Mouse (Mus musculus): Measurements from ENCODE around the gene Rap1gap. TPM values are rescaled to one million over a fixed set of nuclear protein-coding genes. Genes with fewer than 3 reads are reported as not detected.
A peak's percentile ranks its signal among the peaks of the same experiment; 100 is the strongest.

Rap1gap gene
- polyA plus RNA-seq, 1 experiment from 2014 or later, result 5.7 TPM

GRCm38 (mm10) chr4:137768381-137768780, 103.9 kb downstream of the Rap1gap start:
- DNase-seq (ENCODE audit: low spot score) (no peak), ATAC-seq (replicated peaks; ENCODE audit: insufficient number of reproducible peaks, low FRiP score, low TSS enrichment, low read depth) (no peak)
- H3K9me3 ChIP-seq (replicated peaks; ENCODE audit: control insufficient read depth, low read length), result no peaks in the 10 kb centered on the region
- no peak overlapping the region for H3K4me2 ChIP-seq (ENCODE audit: low read depth, low read length)
- no peaks in the 10 kb centered on the region for H3K27me3 ChIP-seq (ENCODE audit: control insufficient read depth, insufficient read depth, low read length)
- no peak overlapping the region for H3K4me3 ChIP-seq (ENCODE audit: low read depth, low read length)
- no peak overlapping the region for H3K27ac ChIP-seq (replicated peaks; ENCODE audit: low read depth, low read length)
- peaks cover 4% of the 10 kb centered on the region for H3K4me1 ChIP-seq (ENCODE audit: control insufficient read depth, insufficient read depth, low read length)
- WGBS, result 80% methylated on average over 5 of the region's 5 CpGs
- no peak overlapping the region for H3K9ac ChIP-seq (replicated peaks; ENCODE audit: low read length)
- no peaks in the 10 kb centered on the region for H3K36me3 ChIP-seq (replicated peaks; ENCODE audit: control insufficient read depth, insufficient read depth, low read depth, low read length)

- Histone ChIP-seq H3K9me3 (replicated peaks; ENCODE audit: control insufficient read depth, low read length) (no peaks in the 10 kb centered on the region), H3K4me3 (ENCODE audit: low read depth, low read length) (no peak overlapping the region), H3K36me3 (replicated peaks; ENCODE audit: control insufficient read depth, insufficient read depth, low read depth, low read length) (no peaks in the 10 kb centered on the region), H3K4me2 (ENCODE audit: low read depth, low read length) (no peak overlapping the region), H3K27ac (replicated peaks; ENCODE audit: low read depth, low read length) (no peak overlapping the region), H3K27me3 (ENCODE audit: control insufficient read depth, insufficient read depth, low read length) (no peaks in the 10 kb centered on the region), H3K4me1 (ENCODE audit: control insufficient read depth, insufficient read depth, low read length) (peaks cover 4% of the 10 kb centered on the region), H3K9ac (replicated peaks; ENCODE audit: low read length) (no peak overlapping the region)
- 78% methylated on average over 6 of the region's 6 CpGs for WGBS
- DNase-seq (ENCODE audit: low spot score), result no peak
- no peak for ATAC-seq (replicated peaks; ENCODE audit: insufficient number of reproducible peaks, low FRiP score, low TSS enrichment, low read depth)
Observed at GRCm38 (mm10) chr4:137768831-137769230, 104.3 kb downstream of the Rap1gap start.

- H3K27me3 ChIP-seq (ENCODE audit: control insufficient read depth, insufficient read depth, low read length), result no peaks in the 10 kb centered on the region
- H3K9me3 ChIP-seq (replicated peaks; ENCODE audit: control insufficient read depth, low read length), result no peaks in the 10 kb centered on the region
- ATAC-seq (replicated peaks; ENCODE audit: insufficient number of reproducible peaks, low FRiP score, low TSS enrichment, low read depth) (no peak), DNase-seq (ENCODE audit: low spot score) (no peak)
- H3K4me3 ChIP-seq (ENCODE audit: low read depth, low read length), result no peak overlapping the region
- no peak overlapping the region for H3K27ac ChIP-seq (replicated peaks; ENCODE audit: low read depth, low read length)
- WGBS, result 41% methylated on average over 7 of the region's 7 CpGs
- H3K9ac ChIP-seq (replicated peaks; ENCODE audit: low read length), result no peak overlapping the region
- peaks cover 4% of the 10 kb centered on the region for H3K4me1 ChIP-seq (ENCODE audit: control insufficient read depth, insufficient read depth, low read length)
- no peaks in the 10 kb centered on the region for H3K36me3 ChIP-seq (replicated peaks; ENCODE audit: control insufficient read depth, insufficient read depth, low read depth, low read length)
- H3K4me2 ChIP-seq (ENCODE audit: low read depth, low read length), result no peak overlapping the region
Observed at GRCm38 (mm10) chr4:137769635-137770034, 105.1 kb downstream of the Rap1gap start.

GRCm38 (mm10) chr4:137770901-137771612, 106.5 kb downstream of the Rap1gap start:
- 69% methylated on average over 14 of the region's 14 CpGs for WGBS
- no peak overlapping the region for H3K27ac ChIP-seq (replicated peaks; ENCODE audit: low read depth, low read length)
- peak; percentile 29 for DNase-seq (ENCODE audit: low spot score)

GRCm38 (mm10) chr4:137771749-137772148, 107.2 kb downstream of the Rap1gap start:
- Histone ChIP-seq H3K9me3 (replicated peaks; ENCODE audit: control insufficient read depth, low read length) (no peaks in the 10 kb centered on the region), H3K27me3 (ENCODE audit: control insufficient read depth, insufficient read depth, low read length) (no peaks in the 10 kb centered on the region), H3K4me2 (ENCODE audit: low read depth, low read length) (no peak overlapping the region), H3K9ac (replicated peaks; ENCODE audit: low read length) (no peak overlapping the region), H3K4me1 (ENCODE audit: control insufficient read depth, insufficient read depth, low read length) (no peaks in the 10 kb centered on the region), H3K36me3 (replicated peaks; ENCODE audit: control insufficient read depth, insufficient read depth, low read depth, low read length) (no peaks in the 10 kb centered on the region), H3K27ac (replicated peaks; ENCODE audit: low read depth, low read length) (no peak overlapping the region), H3K4me3 (ENCODE audit: low read depth, low read length) (no peak overlapping the region)
- DNase-seq (ENCODE audit: low spot score) (no peak), ATAC-seq (replicated peaks; ENCODE audit: insufficient number of reproducible peaks, low FRiP score, low TSS enrichment, low read depth) (no peak)
- WGBS, result 65% methylated on average over 3 of the region's 3 CpGs

More at GRCm38 (mm10) chr4:137770901-137771612, 106.5 kb downstream of the Rap1gap start:
- H3K9me3 ChIP-seq (replicated peaks; ENCODE audit: control insufficient read depth, low read length), result no peaks in the 10 kb centered on the region
- no peak overlapping the region for H3K4me2 ChIP-seq (ENCODE audit: low read depth, low read length)
- H3K4me3 ChIP-seq (ENCODE audit: low read depth, low read length), result no peak overlapping the region
- H3K4me1 ChIP-seq (ENCODE audit: control insufficient read depth, insufficient read depth, low read length), result no peaks in the 10 kb centered on the region
- no peaks in the 10 kb centered on the region for H3K36me3 ChIP-seq (replicated peaks; ENCODE audit: control insufficient read depth, insufficient read depth, low read depth, low read length)
- H3K9ac ChIP-seq (replicated peaks; ENCODE audit: low read length), result no peak overlapping the region
- peak; percentile 12; the same call in 1 of the 2 replicates for ATAC-seq (replicated peaks; ENCODE audit: insufficient number of reproducible peaks, low FRiP score, low TSS enrichment, low read depth)
- H3K27me3 ChIP-seq (ENCODE audit: control insufficient read depth, insufficient read depth, low read length), result no peaks in the 10 kb centered on the region

GRCm38 (mm10) chr4:137772438-137773056, 108.0 kb downstream of the Rap1gap start:
- WGBS, result 84% methylated on average over 16 of the region's 16 CpGs
- no peaks in the 10 kb centered on the region for H3K36me3 ChIP-seq (replicated peaks; ENCODE audit: control insufficient read depth, insufficient read depth, low read depth, low read length)
- H3K9me3 ChIP-seq (replicated peaks; ENCODE audit: control insufficient read depth, low read length), result no peaks in the 10 kb centered on the region
- no peaks in the 10 kb centered on the region for H3K27me3 ChIP-seq (ENCODE audit: control insufficient read depth, insufficient read depth, low read length)
- ATAC-seq (replicated peaks; ENCODE audit: insufficient number of reproducible peaks, low FRiP score, low TSS enrichment, low read depth), result no peak
- no peak for DNase-seq (ENCODE audit: low spot score)
- H3K4me1 ChIP-seq (ENCODE audit: control insufficient read depth, insufficient read depth, low read length), result no peaks in the 10 kb centered on the region
- no peak overlapping the region for H3K4me2 ChIP-seq (ENCODE audit: low read depth, low read length)
- H3K9ac ChIP-seq (replicated peaks; ENCODE audit: low read length), result no peak overlapping the region
- H3K4me3 ChIP-seq (ENCODE audit: low read depth, low read length), result no peak overlapping the region
- no peak overlapping the region for H3K27ac ChIP-seq (replicated peaks; ENCODE audit: low read depth, low read length)

GRCm38 (mm10) chr4:137773369-137773899, 108.9 kb downstream of the Rap1gap start:
- Histone ChIP-seq H3K27me3 (ENCODE audit: control insufficient read depth, insufficient read depth, low read length) (no peaks in the 10 kb centered on the region), H3K4me3 (ENCODE audit: low read depth, low read length) (no peak overlapping the region), H3K4me1 (ENCODE audit: control insufficient read depth, insufficient read depth, low read length) (no peaks in the 10 kb centered on the region), H3K9ac (replicated peaks; ENCODE audit: low read length) (no peak overlapping the region), H3K9me3 (replicated peaks; ENCODE audit: control insufficient read depth, low read length) (no peaks in the 10 kb centered on the region), H3K4me2 (ENCODE audit: low read depth, low read length) (no peak overlapping the region), H3K36me3 (replicated peaks; ENCODE audit: control insufficient read depth, insufficient read depth, low read depth, low read length) (no peaks in the 10 kb centered on the region), H3K27ac (replicated peaks; ENCODE audit: low read depth, low read length) (no peak overlapping the region)
- DNase-seq (ENCODE audit: low spot score) (no peak), ATAC-seq (replicated peaks; ENCODE audit: insufficient number of reproducible peaks, low FRiP score, low TSS enrichment, low read depth) (no peak)
- 18% methylated on average over 2 of the region's 2 CpGs for WGBS

GRCm38 (mm10) chr4:137774013-137774412, 109.5 kb downstream of the Rap1gap start:
- 0 out of 2 replicates have a peak, but pooled peaks have one; percentile 32 for ATAC-seq (replicated peaks; ENCODE audit: insufficient number of reproducible peaks, low FRiP score, low TSS enrichment, low read depth)
- 57% methylated on average over 5 of the region's 5 CpGs for WGBS

More at GRCm38 (mm10) chr4:137774013-137774412, 109.5 kb downstream of the Rap1gap start:
- Histone ChIP-seq H3K4me2 (ENCODE audit: low read depth, low read length) (no peak overlapping the region), H3K4me3 (ENCODE audit: low read depth, low read length) (no peak overlapping the region), H3K27ac (replicated peaks; ENCODE audit: low read depth, low read length) (no peak overlapping the region), H3K4me1 (ENCODE audit: control insufficient read depth, insufficient read depth, low read length) (no peaks in the 10 kb centered on the region), H3K36me3 (replicated peaks; ENCODE audit: control insufficient read depth, insufficient read depth, low read depth, low read length) (no peaks in the 10 kb centered on the region), H3K27me3 (ENCODE audit: control insufficient read depth, insufficient read depth, low read length) (no peaks in the 10 kb centered on the region), H3K9ac (replicated peaks; ENCODE audit: low read length) (no peak overlapping the region), H3K9me3 (replicated peaks; ENCODE audit: control insufficient read depth, low read length) (no peaks in the 10 kb centered on the region)
- peak; percentile 24 for DNase-seq (ENCODE audit: low spot score)

Data from embryonic facial prominence, embryonic 11.5 days (tissue).